8 mouse cellular contexts compared by ENCODE assay signal in genomic region chr8:95676631-95677030, GRCm38 (mm10). TPM values are rescaled to one million over a fixed set of nuclear protein-coding genes. Genes with fewer than 3 reads are reported as not detected.
DNase-seq lines count a peak whose midpoint lies in the region; ATAC-seq lines count a peak whose summit lies in the region.

Ndrg4 (plus strand) TSS chr8:95676980.

- H3K36me3 ChIP-seq in heart, embryonic 14.5 days (ENCODE audit: control insufficient read depth, insufficient read depth, low read length): no peaks in the 10 kb centered on the region
- no peaks in the 10 kb centered on the region for H3K36me3 ChIP-seq in stomach, embryonic 15.5 days

- peak within 1 kb of the TSS; percentile 67 to 73 for H3K4me3 ChIP-seq in heart, embryonic 14.5 days (ENCODE audit: control insufficient read depth in 1 of 2, insufficient read depth in 1 of 2, low read depth in 1 of 2, low read length in 2 of 2)
- H3K4me3 ChIP-seq in stomach, embryonic 15.5 days (replicated peaks): peak within 1 kb of the TSS; percentile 51

- no peak for DNase-seq in layer of hippocampus, adult 18-20 months (ENCODE audit: low spot score in 2 of 2)
- DNase-seq in layer of hippocampus, adult 9-10 months (ENCODE audit: low spot score): no peak
- no peak for DNase-seq in adrenal gland, postnatal 14 days
- DNase-seq in left cerebral cortex, postnatal 4 days: no peak

- WGBS in heart, embryonic 14.5 days: 52% methylated on average over 9 of the region's 9 CpGs
- WGBS in stomach, embryonic 15.5 days: 42% methylated on average over 9 of the region's 9 CpGs

- intact Hi-C loops in left cerebral cortex, postnatal 4 days (cut with DNase I): no loop called here

- no peaks in the 10 kb centered on the region for H3K9me3 ChIP-seq in heart, embryonic 14.5 days (ENCODE audit: control insufficient read depth, low read length)
- H3K9me3 ChIP-seq in stomach, embryonic 15.5 days: no peaks in the 10 kb centered on the region

- H3K4me1 ChIP-seq in heart, embryonic 14.5 days (ENCODE audit: control insufficient read depth in 2 of 2, insufficient read depth in 2 of 2, low read length in 2 of 2): peaks cover 2 to 4% of the 10 kb centered on the region in 2 experiments; a peak in 2 of 4 replicates
- peaks cover 11% of the 10 kb centered on the region; the same call in 1 of the 2 replicates for H3K4me1 ChIP-seq in stomach, embryonic 15.5 days

- peak within 1 kb of the TSS; percentile 99 for H3K4me2 ChIP-seq in heart, embryonic 14.5 days (ENCODE audit: low read length)
- H3K4me2 ChIP-seq in stomach, embryonic 15.5 days: peak within 1 kb of the TSS; percentile 98

- peaks cover 50% of the 10 kb centered on the region for H3K27me3 ChIP-seq in heart, embryonic 14.5 days (ENCODE audit: control insufficient read depth, insufficient read depth, low read length)
- H3K27me3 ChIP-seq in stomach, embryonic 15.5 days (replicated peaks): peaks cover 72% of the 10 kb centered on the region

- H3K27ac ChIP-seq in heart, embryonic 14.5 days (replicated peaks in 1 of 2; ENCODE audit: control insufficient read depth in 1 of 2, insufficient read depth in 1 of 2, low read depth in 2 of 2, low read length in 2 of 2): no peak within 1 kb of the TSS; a peak in 1 of 4 replicates
- H3K27ac ChIP-seq in stomach, embryonic 15.5 days: no peak within 1 kb of the TSS

- H3K9ac ChIP-seq in heart, embryonic 14.5 days (ENCODE audit: low read length): peak within 1 kb of the TSS; percentile 78
- H3K9ac ChIP-seq in stomach, embryonic 15.5 days: no peak within 1 kb of the TSS

- no peak for ATAC-seq in heart, embryonic 14.5 days (ENCODE audit: insufficient number of reproducible peaks, insufficient read depth, low FRiP score, low read depth)
- ATAC-seq in stomach, embryonic 15.5 days (ENCODE audit: insufficient read depth, low FRiP score, low read depth): no peak
- no peak for ATAC-seq in erythroid progenitor cell, adult 5-6 weeks (replicated peaks; ENCODE audit: low FRiP score, poor library complexity, severe bottlenecking)
- no peak for ATAC-seq in activated CD4-positive, CD25-positive, alpha-beta regulatory T cell, adult 4 months

RNA-seq across cellular contexts. Expression of gene Ndrg4, which starts in this region (rescaled TPM):
- total RNA-seq in layer of hippocampus, adult 18-20 months (2021): 1,000 to 10,000 TPM; 1,366 to 1,373 TPM
- total RNA-seq in adrenal gland, postnatal 14 days (2021): 19.8 and 36.4 TPM in 2 replicates
- 309 and 325 TPM in 2 replicates for polyA plus RNA-seq in heart, embryonic 14.5 days (2014; fragmentation: Nextera tagmentation; extraction: Ambion mirVana)
- total RNA-seq in left cerebral cortex, postnatal 4 days (2021): 100 to 1,000 TPM; 540 to 651 TPM
- 16.7 and 17.5 TPM in 2 replicates for polyA plus RNA-seq in stomach, embryonic 15.5 days (2015; fragmentation: Nextera tagmentation; extraction: Ambion mirVana)
- not detected in 2 replicates for total RNA-seq in erythroid progenitor cell, adult 5-6 weeks (2015; ENCODE audit: low replicate concordance)
- 0.26 TPM in 1 of 2 replicates, not detected in the other for total RNA-seq in erythroid progenitor cell, adult 5-6 weeks (2017; ENCODE audit: low replicate concordance)
- polyA plus RNA-seq in activated CD4-positive, CD25-positive, alpha-beta regulatory T cell, adult 4 months (2017; shearing (Covaris generic)): under 1 TPM in 1 of 2 experiments, not detected in 1; 0.97 TPM

Comparison
In these comparisons a context has a peak if more than half of its experiments do, and no peak if none do; other contexts are left out.
1. RNA of gene Ndrg4 (total RNA-seq): 1,366 to 1,373 TPM in layer of hippocampus, adult 18-20 months and 540 to 651 TPM in left cerebral cortex, postnatal 4 days; 19.8 to 36.4 TPM in adrenal gland, postnatal 14 days and 0.26 TPM in erythroid progenitor cell, adult 5-6 weeks; every median in the first group is over 10 times any median in the second.
2. RNA of gene Ndrg4 (polyA plus RNA-seq): 309 to 325 TPM in heart, embryonic 14.5 days; 16.7 to 17.5 TPM in stomach, embryonic 15.5 days and 0.97 TPM in activated CD4-positive, CD25-positive, alpha-beta regulatory T cell, adult 4 months; every median in the first group is over 10 times any median in the second.